Mouse (Mus musculus) MEL (cell line): ENCODE results near the gene Rnf126. TPM values are rescaled to one million over a fixed set of nuclear protein-coding genes. Genes with fewer than 3 reads are reported as not detected.

Experiments
- DNase-seq: peaks from one replicate; pipeline ENCODE4 v3.0.0; 2011; ENCODE audit warnings: low read depth, low spot score
- H3K27ac ChIP-seq: 2 replicates; pipeline ENCODE4 v1.5.1; 2012; ENCODE audit warnings: low read depth, mild to moderate bottlenecking, control low read depth, low read length, moderate library complexity; ENCODE audit not compliant: control insufficient read depth
- H3K27me3 ChIP-seq, 2 experiments: fragments of 150-350 bp in 1 of 2; sonication (generic) in 1 of 2; 2 replicates each; pipeline ENCODE4 v1.6.1; 2012; ENCODE audit warnings: low read length in 2 of 2, mild to moderate bottlenecking in 2 of 2, improper control_type of control experiment in 1 of 2, moderate library complexity in 1 of 2; ENCODE audit not compliant: insufficient read depth in 2 of 2, control insufficient read depth in 1 of 2
- H3K36me3 ChIP-seq, 2 experiments: 2 replicates each; pipeline ENCODE4 v1.6.1; 2012 to 2014; ENCODE audit warnings: low read length in 2 of 2, improper control_type of control experiment in 1 of 2, inconsistent platforms in 1 of 2, mild to moderate bottlenecking in 1 of 2; ENCODE audit not compliant: insufficient read depth in 2 of 2, control insufficient read depth in 1 of 2
- H3K4me1 ChIP-seq, 2 experiments: fragments of 150-350 bp in 1 of 2; sonication (generic) in 1 of 2; 2 replicates each; pipeline ENCODE4 v1.6.1; 2012; ENCODE audit warnings: low read length in 2 of 2, improper control_type of control experiment in 1 of 2, mild to moderate bottlenecking in 1 of 2; ENCODE audit not compliant: insufficient read depth in 2 of 2, control insufficient read depth in 1 of 2
- H3K4me3 ChIP-seq, 2 experiments: fragments of 150-350 bp in 1 of 2; sonication (generic) in 1 of 2; 2 replicates each; pipeline ENCODE4 v1.5.1; 2012; ENCODE audit warnings: low read depth in 2 of 2, low read length in 2 of 2, mild to moderate bottlenecking in 2 of 2, moderate library complexity in 2 of 2, control low read depth in 1 of 2, improper control_type of control experiment in 1 of 2; ENCODE audit not compliant: control insufficient read depth in 1 of 2, insufficient read depth in 1 of 2
- H3K79me2 ChIP-seq: 2 replicates; pipeline ENCODE4 v1.6.1; 2012; ENCODE audit warnings: mild to moderate bottlenecking, low read length, moderate library complexity; ENCODE audit not compliant: control insufficient read depth, poor library complexity, insufficient read depth
- H3K9ac ChIP-seq: 2 replicates; pipeline ENCODE4 v1.6.1; 2012; ENCODE audit warnings: low read depth, mild to moderate bottlenecking, control low read depth, low read length, moderate library complexity; ENCODE audit not compliant: control insufficient read depth, poor library complexity, severe bottlenecking
- H3K9me3 ChIP-seq: fragments of 150-350 bp; sonication (generic); replicated peaks from 2 replicates; pipeline ENCODE4 v1.6.1; 2012; ENCODE audit warnings: mild to moderate bottlenecking, low read length, improper control_type of control experiment, moderate library complexity; ENCODE audit not compliant: insufficient read depth
- BHLHE40 ChIP-seq: IDR thresholded peaks from 2 replicates; pipeline ENCODE4 v1.6.1; 2012; ENCODE audit warnings: low read depth, mild to moderate bottlenecking, inconsistent platforms, low read length, improper control_type of control experiment, borderline replicate concordance
- CTCF ChIP-seq, 3 experiments: IDR thresholded peaks in 2 of 3; conservative IDR thresholded peaks in 1 of 3; 2 replicates each; pipeline ENCODE4 v1.5.1; 2011 to 2012; ENCODE audit warnings: low read length in 3 of 3, low read depth in 2 of 3, mild to moderate bottlenecking in 2 of 3, improper control_type of control experiment in 1 of 3, inconsistent platforms in 1 of 3, mixed read lengths in 1 of 3, moderate library complexity in 1 of 3; ENCODE audit not compliant: control insufficient read depth in 1 of 3, insufficient read depth in 1 of 3, poor library complexity in 1 of 3, severe bottlenecking in 1 of 3
- ETS1 ChIP-seq: IDR thresholded peaks from 2 replicates; pipeline ENCODE4 v1.6.1; 2012; ENCODE audit warnings: low read depth, mild to moderate bottlenecking, inconsistent platforms, low read length, improper control_type of control experiment, moderate library complexity
- MXI1 ChIP-seq: IDR thresholded peaks from 2 replicates; pipeline ENCODE4 v1.6.1; 2011; ENCODE audit warnings: mild to moderate bottlenecking, low read depth, low read length, improper control_type of control experiment
- MYC ChIP-seq: IDR thresholded peaks from 2 replicates; pipeline ENCODE4 v1.6.1; 2011; ENCODE audit warnings: low read depth, mild to moderate bottlenecking, low read length, improper control_type of control experiment, moderate library complexity
- NELFE ChIP-seq: IDR thresholded peaks from 2 replicates; pipeline ENCODE4 v1.6.1; 2011; ENCODE audit warnings: low read depth, low read length, improper control_type of control experiment
- POLR2A ChIP-seq, 2 experiments: IDR thresholded peaks; 2 replicates each; pipeline ENCODE4 v1.6.1; 2011 to 2012; ENCODE audit warnings: low read length in 2 of 2, mild to moderate bottlenecking in 2 of 2, control low read depth in 1 of 2, improper control_type of control experiment in 1 of 2, low read depth in 1 of 2, moderate library complexity in 1 of 2; ENCODE audit not compliant: control insufficient read depth in 1 of 2, insufficient read depth in 1 of 2, poor library complexity in 1 of 2
- POLR2AphosphoS5 ChIP-seq: IDR thresholded peaks from 2 replicates; pipeline ENCODE4 v1.6.1; 2012; ENCODE audit warnings: low read depth, borderline replicate concordance, mild to moderate bottlenecking, inconsistent platforms, low read length, moderate library complexity, mixed read lengths
- SIN3A ChIP-seq: IDR thresholded peaks from 2 replicates; pipeline ENCODE4 v1.6.1; 2012; ENCODE audit warnings: low read length, improper control_type of control experiment, inconsistent platforms
- TBP ChIP-seq: IDR thresholded peaks from 2 replicates; pipeline ENCODE4 v1.8.0; 2011; ENCODE audit warnings: low read depth, low read length, improper control_type of control experiment
- TCF12 ChIP-seq: IDR thresholded peaks from 2 replicates; pipeline ENCODE4 v1.6.1; 2014; ENCODE audit warnings: low read depth, mild to moderate bottlenecking, inconsistent platforms, low read length, improper control_type of control experiment, moderate library complexity
- UBTF ChIP-seq: IDR thresholded peaks from 2 replicates; pipeline ENCODE4 v1.6.1; 2012; ENCODE audit warnings: low read depth, mild to moderate bottlenecking, inconsistent platforms, low read length, improper control_type of control experiment, moderate library complexity, borderline replicate concordance; ENCODE audit not compliant: insufficient read depth
- ZKSCAN1 ChIP-seq: IDR thresholded peaks from 2 replicates; pipeline ENCODE4 v1.6.1; 2012; ENCODE audit warnings: low read depth, mild to moderate bottlenecking, inconsistent platforms, low read length, improper control_type of control experiment, moderate library complexity
- ZNF384 ChIP-seq: IDR thresholded peaks from 2 replicates; pipeline ENCODE4 v1.6.1; 2012; ENCODE audit warnings: low read depth, mild to moderate bottlenecking, inconsistent platforms, low read length, improper control_type of control experiment
- polyA plus RNA-seq, 2 experiments: library from polyadenylated mRNA; stranded (reverse) in 1 of 2; unstranded in 1 of 2; fragments of >175 nt in 1 of 2; fragments of >200 nt in 1 of 2; gene quantifications; 2 replicates each; pipeline versions ENCODE4 v1.2.1 to v1.2.4; 2012; ENCODE audit warnings: low replicate concordance in 2 of 2, low read depth in 1 of 2; ENCODE audit not compliant: insufficient read length in 2 of 2, insufficient read depth in 1 of 2, missing spikeins in 1 of 2
- total RNA-seq: library from RNA; depleted of rRNA; stranded (reverse); fragments of 300-350 nt; gene quantifications from 2 replicates; pipeline ENCODE4 v1.2.3, GENCODE M21; 2012

The Rnf126 gene
- total and polyA plus RNA-seq, 3 experiments: 84.8 to 184 (median 174) TPM

DNA sequence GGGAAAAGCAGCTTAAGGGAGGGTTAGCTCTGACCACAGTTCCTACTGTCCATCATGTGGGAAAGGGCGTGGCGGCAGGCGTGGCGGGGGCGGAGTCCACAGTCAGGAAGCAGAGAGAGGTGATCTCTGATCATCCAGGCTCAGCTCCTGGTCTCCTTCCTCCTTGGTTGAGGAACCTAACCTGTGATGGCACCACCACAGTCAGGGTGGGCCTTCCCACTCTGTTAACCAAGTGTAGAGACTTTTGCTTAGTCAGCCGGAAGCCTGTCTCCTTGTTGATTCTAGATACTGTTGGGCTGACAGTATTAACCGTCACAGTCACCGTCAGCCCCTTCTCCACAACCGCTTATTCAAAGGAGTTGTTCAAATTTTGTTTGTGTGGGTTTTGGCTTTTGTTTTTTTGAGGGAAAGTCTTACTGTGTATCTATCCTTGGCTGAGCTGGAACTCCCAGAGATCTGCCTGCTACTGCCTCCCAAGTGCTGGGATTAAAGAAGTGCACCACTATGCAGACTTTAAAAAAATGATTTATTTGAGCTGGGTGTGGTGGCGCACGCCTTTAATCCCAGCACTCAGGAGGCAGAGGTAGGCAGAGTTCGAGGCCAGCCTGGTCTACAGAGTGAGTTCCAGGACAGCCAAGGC is 31.7 kb upstream of the Rnf126 start (continued):
- TF ChIP-seq MYC (0 out of 2 replicates have a peak, but pooled peaks have one; percentile 63), ETS1 (peak; percentile 79), TBP (peak; percentile 36), UBTF (no peak)

DNA sequence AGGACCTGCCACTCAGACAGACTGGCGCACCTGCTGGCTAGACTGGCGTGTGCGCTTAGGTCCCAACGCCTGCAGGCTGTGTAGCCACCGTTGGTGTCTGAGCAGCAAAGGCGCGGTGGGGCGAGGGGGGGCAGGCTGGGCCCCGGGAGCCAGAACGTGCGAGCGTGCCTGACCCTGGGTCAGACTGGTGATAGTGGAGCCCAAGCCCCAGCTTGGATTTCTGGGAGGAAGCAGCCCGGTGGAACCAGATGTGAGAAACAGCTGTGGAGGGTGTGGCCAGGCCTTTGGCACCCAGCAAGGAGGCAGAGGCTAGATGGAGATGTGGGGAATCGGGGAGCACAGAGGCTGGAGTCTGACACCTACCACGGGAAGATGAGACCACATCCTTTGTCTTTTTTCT is 30.6 kb upstream of the Rnf126 start:
- H3K9ac ChIP-seq: peak overlapping the region; percentile 8; the same call in 1 of the 2 replicates
- peak overlapping the region; percentile 89; the same call in 1 of the 2 replicates for H3K27ac ChIP-seq
- peak; percentile 72 for DNase-seq
- H3K4me1 ChIP-seq: peaks cover 10 to 32% of the 10 kb centered on the region in 2 experiments
- peaks cover 0 to 19% of the 10 kb centered on the region in 2 experiments; a peak in 2 of 4 replicates for H3K36me3 ChIP-seq
- no peaks in the 10 kb centered on the region for H3K79me2 ChIP-seq
- TF ChIP-seq TCF12: no peak
- TF ChIP-seq POLR2AphosphoS5: no peak
- TF ChIP-seq POLR2A (IDR thresholded peaks at IDR 0.05; ENCODE audit: control insufficient read depth in 1 of 2, insufficient read depth in 1 of 2, low read depth in 1 of 2, low read length in 2 of 2, poor library complexity in 1 of 2): peak in 1 of 2 experiments; percentile 17; a peak in 1 of 4 replicates
- TF ChIP-seq MXI1: peak; percentile 21; the same call in 1 of the 2 replicates
- peak; percentile 64; the same call in 1 of the 2 replicates for TF ChIP-seq BHLHE40
- no peak for TF ChIP-seq NELFE
- TF ChIP-seq SIN3A: no peak
- no peak for TF ChIP-seq ZKSCAN1
- peak; percentile 85 for TF ChIP-seq ETS1
- H3K27me3 ChIP-seq: no peaks in the 10 kb centered on the region
- peak overlapping the region; percentile 22 to 39 for H3K4me3 ChIP-seq
- no peaks in the 10 kb centered on the region for H3K9me3 ChIP-seq

DNA sequence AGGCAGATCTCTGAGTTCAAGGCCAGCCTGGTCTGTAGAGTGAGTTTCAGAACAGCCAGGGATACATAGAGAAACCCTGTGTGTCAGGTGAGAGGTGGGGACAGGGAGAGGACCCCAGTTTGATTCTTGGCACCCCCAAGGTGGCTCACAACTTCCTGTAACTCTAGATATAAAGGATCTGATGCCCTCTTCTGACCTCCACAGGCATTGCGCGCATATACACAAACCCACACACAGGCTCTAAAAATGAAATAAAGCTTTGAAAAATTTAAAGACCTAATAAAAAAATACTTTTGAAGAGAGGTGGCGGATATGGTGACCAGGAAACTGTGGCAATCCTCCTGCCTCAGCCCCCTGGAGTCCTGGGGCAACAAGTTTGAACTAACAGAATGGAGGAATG is 29.2 kb upstream of the Rnf126 start:
- peaks cover 10 to 26% of the 10 kb centered on the region in 2 experiments for H3K4me1 ChIP-seq
- no peak overlapping the region for H3K9ac ChIP-seq
- H3K36me3 ChIP-seq: peaks cover 0 to 13% of the 10 kb centered on the region in 2 experiments; a peak in 2 of 4 replicates
- peak; percentile 49 for DNase-seq
- no peak overlapping the region for H3K27ac ChIP-seq
- no peaks in the 10 kb centered on the region for H3K79me2 ChIP-seq
- no peaks in the 10 kb centered on the region for H3K27me3 ChIP-seq
- no peak overlapping the region for H3K4me3 ChIP-seq
- TF ChIP-seq ZNF384 (no peak), CTCF (IDR thresholded peaks at IDR 0.05 in 2 of 3, conservative IDR thresholded peaks at IDR 0.05 in 1 of 3; ENCODE audit: control insufficient read depth in 1 of 3, insufficient read depth in 1 of 3, low read depth in 2 of 3, low read length in 3 of 3, poor library complexity in 1 of 3, severe bottlenecking in 1 of 3) (peak in 2 of 3 experiments; percentile 21 to 30; a peak in 4 of 6 replicates), BHLHE40 (no peak)
- no peaks in the 10 kb centered on the region for H3K9me3 ChIP-seq
